Mouse (Mus musculus) ES-Bruce4 (cell line): ENCODE results near the gene Tnfsf18. TPM values are rescaled to one million over a fixed set of nuclear protein-coding genes. Genes with fewer than 3 reads are reported as not detected.

Source experiments
- H3K27ac ChIP-seq: 2 replicates; pipeline ENCODE4 v1.5.1; 2012; ENCODE audit warnings: low read length, inconsistent platforms; ENCODE audit not compliant: insufficient read depth
- H3K27me3 ChIP-seq: 2 replicates; pipeline ENCODE4 v1.6.1; 2012; ENCODE audit warnings: mild to moderate bottlenecking, low read length, inconsistent platforms; ENCODE audit not compliant: control insufficient read depth, poor library complexity, insufficient read depth, severe bottlenecking
- H3K36me3 ChIP-seq: 2 replicates; pipeline ENCODE4 v1.6.1; 2012; ENCODE audit warnings: inconsistent platforms, mild to moderate bottlenecking, low read length, moderate library complexity; ENCODE audit not compliant: control insufficient read depth, poor library complexity, insufficient read depth, severe bottlenecking
- H3K4me1 ChIP-seq: one replicate; pipeline ENCODE4 v1.8.1; 2011; ENCODE audit warnings: low read length; ENCODE audit not compliant: control insufficient read depth, insufficient read depth
- H3K4me3 ChIP-seq: 2 replicates; pipeline ENCODE4 v1.5.1; 2011; ENCODE audit warnings: low read depth, mild to moderate bottlenecking, low read length
- H3K9ac ChIP-seq: 2 replicates; pipeline ENCODE4 v1.6.1; 2012; ENCODE audit warnings: low read depth, mild to moderate bottlenecking, inconsistent platforms; ENCODE audit not compliant: poor library complexity, severe bottlenecking
- H3K9me3 ChIP-seq: replicated peaks from 2 replicates; pipeline ENCODE4 v1.6.1; 2012; ENCODE audit warnings: mild to moderate bottlenecking, low read length, inconsistent platforms; ENCODE audit not compliant: control insufficient read depth, poor library complexity, insufficient read depth, severe bottlenecking
- CTCF ChIP-seq: IDR thresholded peaks from one replicate; pipeline ENCODE4 v1.8.1; 2011; ENCODE audit warnings: low read depth, low read length
- EP300 ChIP-seq: IDR thresholded peaks from 2 replicates; pipeline ENCODE4 v1.6.1; 2011; ENCODE audit warnings: low read depth, low read length; ENCODE audit not compliant: insufficient read depth
- POLR2A ChIP-seq: IDR thresholded peaks from one replicate; pipeline ENCODE4 v1.8.1; 2011; ENCODE audit warnings: low read length; ENCODE audit not compliant: insufficient read depth
- polyA plus RNA-seq: library from polyadenylated mRNA; stranded (reverse); fragments of >200 nt; gene quantifications from 2 replicates; pipeline ENCODE4 v1.2.4, GENCODE M21; 2011; ENCODE audit warnings: low read depth; ENCODE audit not compliant: missing spikeins, insufficient read depth, insufficient read length

The Tnfsf18 gene
- polyA plus RNA-seq, 1 experiment = not detected

- Histone ChIP-seq H3K27ac (no peak overlapping the region), H3K9ac (no peak overlapping the region), H3K4me1 (no peaks in the 10 kb centered on the region), H3K4me3 (no peak overlapping the region), H3K36me3 (no peaks in the 10 kb centered on the region), H3K9me3 (peaks cover 3% of the 10 kb centered on the region; the same call in 1 of the 2 replicates), H3K27me3 (no peaks in the 10 kb centered on the region)
- TF ChIP-seq EP300 (no peak), CTCF (no peak), POLR2A (no peak)
These were observed 56.2 kb downstream of the Tnfsf18 start for GRCm38 (mm10) chr1:161550596-161551095.

- Histone ChIP-seq H3K27me3 (no peaks in the 10 kb centered on the region), H3K4me1 (no peaks in the 10 kb centered on the region), H3K9me3 (no peaks in the 10 kb centered on the region), H3K27ac (no peak overlapping the region), H3K4me3 (no peak overlapping the region), H3K9ac (no peak overlapping the region), H3K36me3 (no peaks in the 10 kb centered on the region)
- TF ChIP-seq EP300 = no peak
- TF ChIP-seq POLR2A = no peak
- no peak for TF ChIP-seq CTCF
These were observed 57.6 kb downstream of the Tnfsf18 start for GRCm38 (mm10) chr1:161552098-161552497.

Other genes with a start within 250 kb of the Tnfsf18 start
- gene Prdx6, start 243.4 kb upstream of the Tnfsf18 start, polyA plus RNA-seq = 326 and 342 TPM in 2 replicates
- gene Tnfsf4, start 99.2 kb upstream of the Tnfsf18 start, polyA plus RNA-seq = not detected in 2 replicates